Mouse (Mus musculus) spleen, adult 2 months (tissue): ENCODE measurements around the gene Jmjd6.

Experiments used
- CTCF ChIP-seq: fragments of 200-500 bp; IDR thresholded peaks from 2 replicates; pipeline ENCODE4 v1.5.1; 2011; ENCODE audit warnings: mild to moderate bottlenecking, inconsistent platforms; ENCODE audit not compliant: insufficient read depth, insufficient read length, insufficient replicate concordance; ENCODE audit errors: extremely low read depth
- POLR2A ChIP-seq: fragments of 200-500 bp; IDR thresholded peaks from 2 replicates; pipeline ENCODE4 v1.6.1; 2011; ENCODE audit warnings: low read depth, low read length, inconsistent platforms

- TF ChIP-seq CTCF (no peak), POLR2A (no peak)
These were observed 14.1 kb upstream of the Jmjd6 start for GRCm38 (mm10) chr11:116857183-116857850.
